Mouse (Mus musculus) kidney, adult 18-20 months (tissue): ENCODE data around the gene Olfr1414.
"Not testable (repeated sequence)": the region's sequence is repeated elsewhere in the genome, so short reads cannot be mapped to it uniquely, and the experiment has no call there.

ENCODE experiments used
- DNase-seq: peaks from one replicate; pipeline ENCODE4 v3.0.0; 2021

Olfr1414 gene

DNA sequence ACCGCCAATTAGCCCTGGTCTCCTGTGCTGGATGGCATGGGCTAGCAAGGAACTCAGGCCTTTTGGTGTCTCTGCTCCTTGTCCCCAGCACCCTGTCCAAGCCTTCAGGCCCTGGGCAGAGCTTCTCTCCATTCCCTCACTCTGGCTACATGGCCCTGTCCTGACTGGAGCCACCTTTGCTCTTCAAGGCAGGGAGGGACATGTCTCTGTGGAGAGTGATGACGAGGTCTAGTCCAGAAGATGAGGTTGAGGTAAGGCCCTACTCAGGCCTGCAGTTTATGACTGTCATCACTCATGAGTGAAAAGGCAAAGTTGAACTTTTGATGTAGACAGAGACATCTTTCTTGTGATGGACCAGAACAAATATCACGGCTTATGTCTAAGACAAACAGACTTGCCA lies at the start of gene Olfr1414:
TSS of gene Olfr1414 (minus strand) at position 101 of the 400 bp plus-strand sequence.
- no peak for DNase-seq

GRCm38 (mm10) chr1:92545929-92546328 lies 27.5 kb upstream of the Olfr1414 start:
- no peak for DNase-seq

DNA sequence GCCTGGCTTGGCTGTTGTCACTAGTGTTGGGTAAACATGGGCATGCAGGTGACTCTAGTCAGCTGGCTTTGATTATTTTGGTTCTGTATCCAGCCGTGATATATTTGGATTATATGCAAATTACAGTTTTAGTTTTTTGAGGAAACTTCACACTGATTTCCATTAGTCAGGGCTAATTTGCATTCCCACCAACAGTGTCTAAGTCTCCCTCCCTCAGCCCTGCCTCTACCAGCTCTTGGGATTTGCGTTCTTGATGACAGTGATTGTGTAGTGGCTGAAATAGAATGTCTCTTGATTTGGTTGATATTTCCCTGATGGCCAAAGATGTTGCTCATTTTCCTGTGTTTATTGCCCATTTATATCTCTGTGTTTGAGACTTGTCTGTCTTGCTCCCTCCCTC lies 20.6 kb upstream of the Olfr1414 start:
- DNase-seq, result no peak

- no peak for DNase-seq
Measured at GRCm38 (mm10) chr1:92536972-92537371, 18.5 kb upstream of the Olfr1414 start.

DNA sequence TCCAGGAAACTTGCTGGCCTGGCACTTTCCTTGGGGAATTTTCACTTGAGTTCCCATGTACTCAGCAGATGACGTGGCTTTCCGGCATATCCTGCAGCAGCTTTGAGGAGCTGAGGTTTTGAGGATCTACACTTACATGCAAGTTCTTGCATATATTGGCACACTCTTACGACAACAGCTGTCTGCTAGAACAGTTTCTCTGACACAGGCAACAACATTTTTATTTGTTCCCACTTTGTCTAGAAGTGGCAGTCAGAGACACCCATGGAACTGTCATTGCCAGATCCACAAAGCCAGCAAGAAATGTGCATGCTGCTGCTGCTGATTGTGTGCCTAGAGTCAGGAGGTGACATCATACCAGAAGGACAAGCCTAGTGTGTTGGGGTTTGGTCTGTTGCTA lies 5.3 kb upstream of the Olfr1414 start:
- DNase-seq, result no peak

- DNase-seq, result peak; percentile 9
Measured at GRCm38 (mm10) chr1:92521376-92521775, 2.9 kb upstream of the Olfr1414 start.

GRCm38 (mm10) chr1:92519046-92519445 lies 585 bp upstream of the Olfr1414 start:
- no peak for DNase-seq

- DNase-seq, result no peak
Measured at GRCm38 (mm10) chr1:92515390-92515789, 3.1 kb downstream of the Olfr1414 start.

DNA sequence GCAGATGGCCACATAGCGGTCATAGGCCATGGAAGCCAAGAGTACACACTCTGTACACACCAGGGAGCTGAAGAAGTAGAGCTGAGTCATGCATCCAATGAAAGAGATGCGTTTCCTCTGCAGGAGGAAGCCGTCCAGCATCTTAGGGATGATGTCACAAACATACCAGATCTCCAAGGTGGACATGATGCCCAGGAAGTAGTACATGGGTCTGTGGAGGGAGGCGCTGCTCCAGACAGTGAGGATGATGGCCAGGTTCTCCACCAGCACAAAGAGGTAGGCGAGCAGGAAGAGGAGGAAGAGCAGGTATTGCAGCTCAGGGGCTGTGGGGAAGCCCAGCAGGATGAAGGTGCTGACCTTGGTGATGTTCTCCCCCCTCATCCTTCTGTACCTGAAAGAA lies 6.8 kb downstream of the Olfr1414 start:
- not testable (repeated sequence) for DNase-seq

DNA sequence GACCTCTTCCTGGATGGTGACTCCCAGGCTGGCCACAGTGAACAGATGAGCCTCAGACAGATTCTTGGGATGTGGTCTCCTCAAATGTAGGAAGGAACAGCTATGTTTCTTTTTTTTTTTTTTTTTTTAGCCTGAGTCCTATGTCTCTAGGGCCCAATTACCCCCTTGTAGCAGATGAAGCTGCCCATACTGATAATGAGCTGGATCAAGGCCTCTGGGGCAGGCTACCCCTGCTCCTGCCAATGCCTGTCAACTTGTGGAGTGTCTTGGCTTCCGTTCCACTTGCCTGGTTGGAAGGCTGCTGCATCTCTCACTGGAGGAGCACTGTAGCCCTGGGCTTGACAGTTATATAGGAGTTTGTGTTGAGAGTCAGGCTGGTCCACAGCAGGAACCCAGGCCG lies 22.5 kb downstream of the Olfr1414 start, which contains the start of gene Olfr1415:
TSS of gene Olfr1415 (minus strand) at position 101 of the 400 bp plus-strand sequence.
- DNase-seq, result no peak

DNA sequence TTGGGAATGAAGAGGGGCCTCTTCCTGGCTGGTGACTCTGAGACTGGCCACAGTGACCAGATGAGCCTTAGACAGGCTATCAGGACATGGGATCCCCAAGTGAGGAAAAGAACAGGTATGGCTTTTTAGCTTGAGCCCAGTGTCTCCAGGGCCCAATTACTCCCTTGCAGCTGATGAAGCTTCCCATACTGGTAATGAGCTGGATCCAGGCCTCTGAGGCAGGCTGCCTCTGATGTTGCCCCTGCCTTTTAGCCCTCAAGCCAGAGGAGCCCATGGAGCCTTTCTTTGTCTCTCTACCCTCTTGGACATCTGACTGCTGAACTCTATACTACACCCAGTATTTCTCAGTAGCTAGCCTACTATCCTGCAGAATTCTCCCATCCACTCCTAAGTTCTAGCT lies 33.4 kb downstream of the Olfr1414 start, which contains the start of gene Olfr1416:
TSS of gene Olfr1416 (minus strand) at position 101 of the 400 bp plus-strand sequence.
- no peak for DNase-seq

- DNase-seq, result no peak
Measured at GRCm38 (mm10) chr1:92474066-92474578, 44.3 kb downstream of the Olfr1414 start.

- peak; percentile 96 for DNase-seq
Measured at GRCm38 (mm10) chr1:92473165-92474041, 45.1 kb downstream of the Olfr1414 start, which contains the start of gene Ndufa10. Gene Ndufa10 (minus strand): TSS chr1:92473860.

- DNase-seq, result no peak
Measured at GRCm38 (mm10) chr1:92468891-92469290, 49.6 kb downstream of the Olfr1414 start.

- DNase-seq, result no peak
Measured at GRCm38 (mm10) chr1:92458416-92458815, 60.0 kb downstream of the Olfr1414 start.

DNA sequence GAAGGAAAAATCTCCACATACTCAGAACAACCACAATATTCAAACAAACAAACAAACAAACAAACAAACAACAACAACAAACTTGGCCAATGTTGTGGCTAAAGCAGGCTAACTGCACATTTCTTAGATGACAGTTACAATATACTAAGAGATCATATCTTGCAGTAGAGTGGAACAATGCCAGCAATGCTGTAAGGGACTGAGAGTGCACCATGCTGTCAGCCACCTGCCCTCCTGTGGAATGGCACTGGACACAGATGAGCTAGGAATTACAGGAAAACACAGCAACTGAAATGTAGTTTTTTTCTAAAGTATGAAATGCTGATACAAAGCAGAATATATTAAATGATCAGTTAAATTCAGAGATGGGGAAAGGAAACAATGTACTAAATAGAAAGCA lies 60.7 kb downstream of the Olfr1414 start:
- DNase-seq, result no peak
